Mouse (Mus musculus) ES-Bruce4 (cell line): ENCODE data around the gene Gin1. TPM values are rescaled to one million over a fixed set of nuclear protein-coding genes. Genes with fewer than 3 reads are reported as not detected.
A peak's percentile ranks its signal among the peaks of the same experiment; 100 is the strongest.

Experiments used
- H3K27ac ChIP-seq: 2 replicates; pipeline ENCODE4 v1.5.1; 2012; ENCODE audit warnings: low read length, inconsistent platforms; ENCODE audit not compliant: insufficient read depth
- H3K27me3 ChIP-seq: 2 replicates; pipeline ENCODE4 v1.6.1; 2012; ENCODE audit warnings: mild to moderate bottlenecking, low read length, inconsistent platforms; ENCODE audit not compliant: control insufficient read depth, poor library complexity, insufficient read depth, severe bottlenecking
- H3K36me3 ChIP-seq: 2 replicates; pipeline ENCODE4 v1.6.1; 2012; ENCODE audit warnings: inconsistent platforms, mild to moderate bottlenecking, low read length, moderate library complexity; ENCODE audit not compliant: control insufficient read depth, poor library complexity, insufficient read depth, severe bottlenecking
- H3K4me1 ChIP-seq: one replicate; pipeline ENCODE4 v1.8.1; 2011; ENCODE audit warnings: low read length; ENCODE audit not compliant: control insufficient read depth, insufficient read depth
- H3K4me3 ChIP-seq: 2 replicates; pipeline ENCODE4 v1.5.1; 2011; ENCODE audit warnings: low read depth, mild to moderate bottlenecking, low read length
- H3K9ac ChIP-seq: 2 replicates; pipeline ENCODE4 v1.6.1; 2012; ENCODE audit warnings: low read depth, mild to moderate bottlenecking, inconsistent platforms; ENCODE audit not compliant: poor library complexity, severe bottlenecking
- H3K9me3 ChIP-seq: replicated peaks from 2 replicates; pipeline ENCODE4 v1.6.1; 2012; ENCODE audit warnings: mild to moderate bottlenecking, low read length, inconsistent platforms; ENCODE audit not compliant: control insufficient read depth, poor library complexity, insufficient read depth, severe bottlenecking
- CTCF ChIP-seq: IDR thresholded peaks from one replicate; pipeline ENCODE4 v1.8.1; 2011; ENCODE audit warnings: low read depth, low read length
- EP300 ChIP-seq: IDR thresholded peaks from 2 replicates; pipeline ENCODE4 v1.6.1; 2011; ENCODE audit warnings: low read depth, low read length; ENCODE audit not compliant: insufficient read depth
- POLR2A ChIP-seq: IDR thresholded peaks from one replicate; pipeline ENCODE4 v1.8.1; 2011; ENCODE audit warnings: low read length; ENCODE audit not compliant: insufficient read depth
- polyA plus RNA-seq: library from polyadenylated mRNA; stranded (reverse); fragments of >200 nt; gene quantifications from 2 replicates; pipeline ENCODE4 v1.2.4, GENCODE M21; 2011; ENCODE audit warnings: low read depth; ENCODE audit not compliant: missing spikeins, insufficient read depth, insufficient read length

Gin1 gene
- polyA plus RNA-seq, 1 experiment: 12.4 TPM

- no peaks in the 10 kb centered on the region for H3K4me1 ChIP-seq
- no peak overlapping the region for H3K4me3 ChIP-seq
- H3K27me3 ChIP-seq: no peaks in the 10 kb centered on the region
- H3K9ac ChIP-seq: no peak overlapping the region
- TF ChIP-seq CTCF: no peak
- no peak for TF ChIP-seq POLR2A
- H3K9me3 ChIP-seq: no peaks in the 10 kb centered on the region
- no peak overlapping the region for H3K27ac ChIP-seq
- no peaks in the 10 kb centered on the region; the same call in 1 of the 2 replicates for H3K36me3 ChIP-seq
Measured at GRCm38 (mm10) chr1:97768089-97768488, 1.9 kb upstream of the Gin1 start.

- Histone ChIP-seq H3K9me3 (no peaks in the 10 kb centered on the region), H3K9ac (peak overlapping the region; percentile 59), H3K4me1 (no peaks in the 10 kb centered on the region), H3K4me3 (peak overlapping the region; percentile 89), H3K27me3 (no peaks in the 10 kb centered on the region), H3K27ac (no peak overlapping the region), H3K36me3 (no peaks in the 10 kb centered on the region; the same call in 1 of the 2 replicates)
- TF ChIP-seq CTCF: no peak
Measured at GRCm38 (mm10) chr1:97768906-97769293, 1.1 kb upstream of the Gin1 start.

- Histone ChIP-seq H3K4me1 (no peaks in the 10 kb centered on the region), H3K9ac (peak overlapping the region; percentile 59), H3K27ac (no peak overlapping the region), H3K9me3 (no peaks in the 10 kb centered on the region), H3K36me3 (no peaks in the 10 kb centered on the region; the same call in 1 of the 2 replicates), H3K4me3 (peak overlapping the region; percentile 89), H3K27me3 (no peaks in the 10 kb centered on the region)
- no peak for TF ChIP-seq POLR2A
- TF ChIP-seq CTCF: no peak
- no peak for TF ChIP-seq EP300
Measured at GRCm38 (mm10) chr1:97769294-97769903, 573 bp upstream of the Gin1 start.

- Histone ChIP-seq H3K27ac (no peak overlapping the region), H3K9me3 (no peaks in the 10 kb centered on the region), H3K36me3 (no peaks in the 10 kb centered on the region; the same call in 1 of the 2 replicates), H3K9ac (0 out of 2 replicates have a peak overlapping the region, but pooled peaks have one; percentile 74), H3K4me1 (no peaks in the 10 kb centered on the region), H3K4me3 (no peak overlapping the region), H3K27me3 (no peaks in the 10 kb centered on the region)
- TF ChIP-seq EP300: no peak
- TF ChIP-seq POLR2A: no peak
- no peak for TF ChIP-seq CTCF
Measured at GRCm38 (mm10) chr1:97771118-97771517, 1.1 kb downstream of the Gin1 start.

GRCm38 (mm10) chr1:97771727-97772126 is 1.8 kb downstream of the Gin1 start:
- no peak overlapping the region for H3K9ac ChIP-seq
- no peak overlapping the region for H3K4me3 ChIP-seq
- H3K36me3 ChIP-seq: no peaks in the 10 kb centered on the region; the same call in 1 of the 2 replicates
- no peak overlapping the region for H3K27ac ChIP-seq
- H3K27me3 ChIP-seq: no peaks in the 10 kb centered on the region
- no peak for TF ChIP-seq CTCF
- TF ChIP-seq EP300: no peak
- no peak for TF ChIP-seq POLR2A
- no peaks in the 10 kb centered on the region for H3K9me3 ChIP-seq
- H3K4me1 ChIP-seq: no peaks in the 10 kb centered on the region

GRCm38 (mm10) chr1:97773362-97773761 is 3.4 kb downstream of the Gin1 start:
- H3K36me3 ChIP-seq: no peaks in the 10 kb centered on the region; the same call in 1 of the 2 replicates
- H3K9ac ChIP-seq: no peak overlapping the region
- H3K27ac ChIP-seq: no peak overlapping the region
- H3K4me3 ChIP-seq: no peak overlapping the region
- TF ChIP-seq EP300 (no peak), POLR2A (no peak), CTCF (no peak)
- no peaks in the 10 kb centered on the region for H3K27me3 ChIP-seq
- 0 out of 2 replicates have a peak, but pooled peaks cover 2% of the 10 kb centered on the region for H3K9me3 ChIP-seq
- H3K4me1 ChIP-seq: no peaks in the 10 kb centered on the region
